Mouse (Mus musculus): ENCODE results near the gene Prkg1. TPM values are rescaled to one million over a fixed set of nuclear protein-coding genes. Genes with fewer than 3 reads are reported as not detected.

The Prkg1 gene
- total and polyA plus RNA-seq, 2 experiments: 0.27 to 3.4 TPM

GRCm38 (mm10) chr19:31781521-31782018 is 16.7 kb upstream of the Prkg1 start:
- 89% methylated on average over 3 of the region's 3 CpGs for WGBS

DNA sequence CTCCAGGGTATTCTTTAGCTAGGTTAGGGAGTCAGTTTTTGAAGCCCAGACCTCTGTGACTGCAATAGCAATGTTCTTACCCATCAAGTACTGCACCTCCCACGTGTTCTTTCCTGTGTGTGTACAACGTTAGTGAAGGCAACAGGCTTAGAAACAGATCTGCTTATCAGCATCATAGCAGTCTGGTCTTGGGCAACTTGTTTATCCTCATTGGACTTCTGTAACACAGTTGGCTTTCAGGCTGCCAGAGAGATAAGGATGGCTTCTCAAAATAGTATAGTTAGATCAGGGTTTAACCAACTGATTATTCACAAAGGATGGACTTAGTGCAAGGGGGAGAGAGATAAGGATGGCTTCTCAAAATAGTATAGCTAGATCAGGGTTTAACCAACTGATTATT is 16.2 kb upstream of the Prkg1 start:
- no peaks in the 10 kb centered on the region for H3K79me2 ChIP-seq (ENCODE audit: control insufficient read depth, insufficient read depth, low read length)
- 3% methylated on average over 2 of the region's 2 CpGs for WGBS
- H3K4me3 ChIP-seq (ENCODE audit: insufficient read depth, low read depth, low read length): no peak overlapping the region
- H3K27ac ChIP-seq (replicated peaks; ENCODE audit: insufficient read depth, low read depth, low read length): no peak overlapping the region
- H3K36me3 ChIP-seq (ENCODE audit: control insufficient read depth, insufficient read depth, low read length): no peaks in the 10 kb centered on the region
- no peak for DNase-seq (ENCODE audit: extremely low read depth, low read depth, low spot score)
- H3K9ac ChIP-seq (ENCODE audit: low read depth, low read length): no peak overlapping the region
- no peaks in the 10 kb centered on the region for H3K4me1 ChIP-seq (ENCODE audit: control insufficient read depth, insufficient read depth, low read length)
- TF ChIP-seq POLR2A (IDR thresholded peaks at IDR 0.05; ENCODE audit: extremely low read depth, insufficient read depth, low read length): no peak
- TF ChIP-seq CTCF (IDR thresholded peaks at IDR 0.05; ENCODE audit: low read depth, low read length): no peak
- no peaks in the 10 kb centered on the region for H3K27me3 ChIP-seq (ENCODE audit: control insufficient read depth, insufficient read depth, low read length)

More at GRCm38 (mm10) chr19:31781521-31782018, 16.7 kb upstream of the Prkg1 start:
- Histone ChIP-seq H3K27ac (replicated peaks; ENCODE audit: insufficient read depth, low read depth, low read length) (no peak overlapping the region), H3K79me2 (ENCODE audit: control insufficient read depth, insufficient read depth, low read length) (no peaks in the 10 kb centered on the region), H3K4me1 (ENCODE audit: control insufficient read depth, insufficient read depth, low read length) (no peaks in the 10 kb centered on the region), H3K27me3 (ENCODE audit: control insufficient read depth, insufficient read depth, low read length) (no peaks in the 10 kb centered on the region), H3K36me3 (ENCODE audit: control insufficient read depth, insufficient read depth, low read length) (no peaks in the 10 kb centered on the region), H3K9ac (ENCODE audit: low read depth, low read length) (no peak overlapping the region), H3K4me3 (ENCODE audit: insufficient read depth, low read depth, low read length) (no peak overlapping the region)
- TF ChIP-seq POLR2A (IDR thresholded peaks at IDR 0.05; ENCODE audit: extremely low read depth, insufficient read depth, low read length) (no peak), CTCF (IDR thresholded peaks at IDR 0.05; ENCODE audit: low read depth, low read length) (no peak)
- DNase-seq (ENCODE audit: extremely low read depth, low read depth, low spot score): no peak

DNA sequence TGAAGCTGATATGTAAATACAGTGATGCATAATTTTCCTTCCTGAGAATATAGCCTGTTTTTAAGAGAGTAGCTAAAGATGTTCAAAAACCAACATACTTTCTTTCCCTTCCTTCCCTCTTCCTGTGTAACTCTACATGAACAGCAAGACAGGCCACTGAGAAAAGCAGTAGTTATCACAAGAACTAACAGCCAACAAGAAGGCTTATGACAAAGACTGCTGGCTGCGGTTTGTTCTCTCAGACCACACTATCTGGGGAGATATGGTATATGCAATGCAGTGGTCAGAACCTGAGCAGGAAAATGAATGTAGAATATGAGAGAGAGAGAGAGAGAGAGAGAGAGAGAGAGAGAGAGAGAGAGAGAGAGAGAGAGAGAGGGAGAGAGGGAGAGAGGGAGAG is 15.4 kb upstream of the Prkg1 start:
- Histone ChIP-seq H3K27ac (replicated peaks; ENCODE audit: insufficient read depth, low read depth, low read length) (no peak overlapping the region), H3K4me1 (ENCODE audit: control insufficient read depth, insufficient read depth, low read length) (no peaks in the 10 kb centered on the region), H3K27me3 (ENCODE audit: control insufficient read depth, insufficient read depth, low read length) (no peaks in the 10 kb centered on the region), H3K79me2 (ENCODE audit: control insufficient read depth, insufficient read depth, low read length) (no peaks in the 10 kb centered on the region), H3K9ac (ENCODE audit: low read depth, low read length) (no peak overlapping the region), H3K36me3 (ENCODE audit: control insufficient read depth, insufficient read depth, low read length) (no peaks in the 10 kb centered on the region), H3K4me3 (ENCODE audit: insufficient read depth, low read depth, low read length) (no peak overlapping the region)
- no peak for DNase-seq (ENCODE audit: extremely low read depth, low read depth, low spot score)
- 81% methylated on average over 1 of the region's 1 CpGs for WGBS
- TF ChIP-seq POLR2A (IDR thresholded peaks at IDR 0.05; ENCODE audit: extremely low read depth, insufficient read depth, low read length) (no peak), CTCF (IDR thresholded peaks at IDR 0.05; ENCODE audit: low read depth, low read length) (no peak)

DNA sequence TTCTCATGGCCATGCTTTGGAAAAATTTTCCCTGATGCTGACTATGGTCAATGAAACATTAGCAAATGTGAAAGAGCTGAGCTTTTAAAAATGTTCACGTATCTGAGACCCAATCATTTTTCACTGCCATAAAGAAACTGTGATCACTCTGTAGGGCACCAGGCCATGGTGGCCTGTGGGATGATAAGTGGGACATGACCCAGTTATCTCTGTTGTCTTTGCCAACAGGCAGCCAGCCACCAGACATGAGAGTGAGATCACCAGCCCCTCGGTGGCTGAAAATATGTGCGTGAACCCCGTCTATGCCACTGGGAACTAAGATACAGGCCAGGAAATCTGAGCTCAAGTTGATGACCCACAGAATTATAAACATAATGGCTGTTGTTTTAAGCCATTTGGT is 14.2 kb upstream of the Prkg1 start:
- H3K27me3 ChIP-seq (ENCODE audit: control insufficient read depth, insufficient read depth, low read length): no peaks in the 10 kb centered on the region
- no peak for DNase-seq (ENCODE audit: extremely low read depth, low read depth, low spot score)
- TF ChIP-seq CTCF (IDR thresholded peaks at IDR 0.05; ENCODE audit: low read depth, low read length): no peak
- TF ChIP-seq POLR2A (IDR thresholded peaks at IDR 0.05; ENCODE audit: extremely low read depth, insufficient read depth, low read length): no peak
- H3K4me3 ChIP-seq (ENCODE audit: insufficient read depth, low read depth, low read length): no peak overlapping the region
- no peak overlapping the region for H3K27ac ChIP-seq (replicated peaks; ENCODE audit: insufficient read depth, low read depth, low read length)
- WGBS: 77% methylated on average over 4 of the region's 4 CpGs
- no peaks in the 10 kb centered on the region for H3K79me2 ChIP-seq (ENCODE audit: control insufficient read depth, insufficient read depth, low read length)
- H3K9ac ChIP-seq (ENCODE audit: low read depth, low read length): no peak overlapping the region
- no peaks in the 10 kb centered on the region for H3K4me1 ChIP-seq (ENCODE audit: control insufficient read depth, insufficient read depth, low read length)
- H3K36me3 ChIP-seq (ENCODE audit: control insufficient read depth, insufficient read depth, low read length): no peaks in the 10 kb centered on the region

DNA sequence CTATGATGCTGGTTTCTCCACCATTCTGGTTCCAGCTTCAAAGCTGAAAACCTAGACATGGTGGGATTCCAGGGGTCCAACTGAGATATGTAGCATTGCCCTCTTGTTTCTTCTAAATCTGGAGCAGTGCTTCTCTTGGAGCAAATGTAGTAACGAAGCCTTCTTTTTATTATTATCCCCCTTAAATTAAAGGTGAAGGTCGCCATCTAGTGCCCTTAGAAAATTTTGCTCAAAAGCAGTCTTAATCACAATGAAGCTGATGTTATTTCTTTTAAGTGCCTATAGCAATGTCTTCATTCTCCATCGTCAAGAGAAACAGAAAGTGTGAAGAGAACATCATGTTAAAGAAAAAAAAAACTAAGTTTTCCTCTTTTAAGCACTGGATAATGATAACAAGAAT is 2.2 kb upstream of the Prkg1 start:
- Histone ChIP-seq H3K9ac (ENCODE audit: low read depth, low read length) (no peak overlapping the region), H3K27me3 (ENCODE audit: control insufficient read depth, insufficient read depth, low read length) (peaks cover 11% of the 10 kb centered on the region), H3K4me3 (ENCODE audit: insufficient read depth, low read depth, low read length) (no peak overlapping the region), H3K36me3 (ENCODE audit: control insufficient read depth, insufficient read depth, low read length) (no peaks in the 10 kb centered on the region), H3K27ac (replicated peaks; ENCODE audit: insufficient read depth, low read depth, low read length) (no peak overlapping the region), H3K4me1 (ENCODE audit: control insufficient read depth, insufficient read depth, low read length) (peaks cover 7% of the 10 kb centered on the region), H3K79me2 (ENCODE audit: control insufficient read depth, insufficient read depth, low read length) (no peaks in the 10 kb centered on the region)
- TF ChIP-seq POLR2A (IDR thresholded peaks at IDR 0.05; ENCODE audit: extremely low read depth, insufficient read depth, low read length) (no peak), CTCF (IDR thresholded peaks at IDR 0.05; ENCODE audit: low read depth, low read length) (0 out of 2 replicates have a peak, but pooled peaks have one; percentile 11)
- WGBS: 10% methylated on average over 3 of the region's 3 CpGs
- DNase-seq (ENCODE audit: extremely low read depth, low read depth, low spot score): no peak

- Histone ChIP-seq H3K27me3 (ENCODE audit: control insufficient read depth, insufficient read depth, low read length) (peaks cover 11% of the 10 kb centered on the region), H3K79me2 (ENCODE audit: control insufficient read depth, insufficient read depth, low read length) (no peaks in the 10 kb centered on the region), H3K4me3 (ENCODE audit: insufficient read depth, low read depth, low read length) (no peak overlapping the region), H3K9ac (ENCODE audit: low read depth, low read length) (no peak overlapping the region), H3K36me3 (ENCODE audit: control insufficient read depth, insufficient read depth, low read length) (no peaks in the 10 kb centered on the region), H3K4me1 (ENCODE audit: control insufficient read depth, insufficient read depth, low read length) (peaks cover 7% of the 10 kb centered on the region), H3K27ac (replicated peaks; ENCODE audit: insufficient read depth, low read depth, low read length) (no peak overlapping the region)
- no peak for DNase-seq (ENCODE audit: extremely low read depth, low read depth, low spot score)
- no peak for TF ChIP-seq CTCF (IDR thresholded peaks at IDR 0.05; ENCODE audit: low read depth, low read length)
- TF ChIP-seq POLR2A (IDR thresholded peaks at IDR 0.05; ENCODE audit: extremely low read depth, insufficient read depth, low read length): no peak
- WGBS: 49% methylated on average over 4 of the region's 4 CpGs
Measured at GRCm38 (mm10) chr19:31765451-31765850, 618 bp upstream of the Prkg1 start.
